Mouse (Mus musculus): ENCODE data around the gene Gpr4.

DNA sequence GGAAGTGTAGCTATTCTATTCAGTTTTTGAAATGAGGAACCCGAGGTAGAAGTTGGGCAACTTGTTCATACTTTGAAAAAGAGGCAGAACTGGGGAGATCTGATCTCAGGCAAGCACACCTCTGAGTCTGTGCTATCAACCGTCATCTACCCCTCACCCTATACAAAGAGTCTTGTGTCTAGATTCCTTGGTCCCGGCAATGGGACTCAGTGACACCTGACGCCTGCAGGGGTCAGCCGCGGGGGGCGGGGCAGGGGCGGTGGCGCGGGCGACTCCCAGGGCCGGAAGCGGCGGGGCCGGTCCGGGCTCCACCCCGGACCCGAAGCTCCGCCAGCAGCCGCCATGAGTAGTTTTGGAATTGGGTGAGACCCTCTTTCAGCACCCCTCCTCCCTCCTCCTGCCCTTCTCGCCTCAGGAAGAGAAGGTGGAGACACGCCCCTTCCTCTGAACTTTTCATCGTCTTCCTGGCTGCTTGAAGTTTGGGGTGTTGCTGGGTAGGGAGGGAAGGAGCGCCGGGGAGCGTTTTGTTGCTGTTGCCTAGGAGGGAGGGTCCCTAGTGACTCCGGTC is 31.4 kb upstream of the Gpr4 start:
- TF ChIP-seq CTCF (IDR thresholded peaks at IDR 0.05; ENCODE audit: low read depth) (no peak), EP300 (IDR thresholded peaks at IDR 0.05; ENCODE audit: low read depth) (no peak)
